Mouse (Mus musculus) embryo, embryonic 11.5 days (tissue): ENCODE measurements around the gene Dmwd.
A peak's percentile ranks its signal among the peaks of the same experiment; 100 is the strongest.

ENCODE experiments used
- DNase-seq: peaks from one replicate; pipeline ENCODE4 v3.0.0-alpha.2; 2012; ENCODE audit warnings: low read depth, low spot score

Gene Dmwd

GRCm38 (mm10) chr7:19075723-19076585, at the start of gene Dmwd:
Dmwd (plus strand) TSS chr7:19076227.
- peak; percentile 97 for DNase-seq

- DNase-seq, result no peak
Observed at GRCm38 (mm10) chr7:19028067-19028466, 48.0 kb upstream of the Dmwd start.

- no peak for DNase-seq
Observed at GRCm38 (mm10) chr7:19029084-19029653, 46.9 kb upstream of the Dmwd start.

GRCm38 (mm10) chr7:19031641-19032040, 44.4 kb upstream of the Dmwd start:
- DNase-seq, result no peak

GRCm38 (mm10) chr7:19044616-19045015, 31.4 kb upstream of the Dmwd start:
- DNase-seq, result no peak

GRCm38 (mm10) chr7:19046286-19047069, 29.5 kb upstream of the Dmwd start:
- DNase-seq, result no peak

- no peak for DNase-seq
Observed at GRCm38 (mm10) chr7:19048006-19048527, 28.0 kb upstream of the Dmwd start.

- DNase-seq, result no peak
Observed at GRCm38 (mm10) chr7:19049252-19049651, 26.8 kb upstream of the Dmwd start.

- DNase-seq, result no peak
Observed at GRCm38 (mm10) chr7:19050172-19050571, 25.9 kb upstream of the Dmwd start.

GRCm38 (mm10) chr7:19051161-19051560, 24.9 kb upstream of the Dmwd start:
- DNase-seq, result no peak

- DNase-seq, result no peak
Observed at GRCm38 (mm10) chr7:19052345-19053135, 23.5 kb upstream of the Dmwd start.

GRCm38 (mm10) chr7:19053136-19053532, 22.9 kb upstream of the Dmwd start:
- no peak for DNase-seq

GRCm38 (mm10) chr7:19054047-19054776, 21.8 kb upstream of the Dmwd start, which contains the start of gene Rsph6a:
Rsph6a (plus strand) TSS chr7:19054690.
- peak; percentile 58 for DNase-seq

GRCm38 (mm10) chr7:19054777-19055076, 21.3 kb upstream of the Dmwd start:
- no peak for DNase-seq

- DNase-seq, result no peak
Observed at GRCm38 (mm10) chr7:19055108-19055507, 20.9 kb upstream of the Dmwd start.

- no peak for DNase-seq
Observed at GRCm38 (mm10) chr7:19057405-19057804, 18.6 kb upstream of the Dmwd start.

- DNase-seq, result no peak
Observed at GRCm38 (mm10) chr7:19065896-19066295, 10.1 kb upstream of the Dmwd start.

GRCm38 (mm10) chr7:19067063-19067462, 9.0 kb upstream of the Dmwd start:
- no peak for DNase-seq

GRCm38 (mm10) chr7:19067935-19068334, 8.1 kb upstream of the Dmwd start:
- no peak for DNase-seq

- peak; percentile 52 for DNase-seq
Observed at GRCm38 (mm10) chr7:19068707-19069106, 7.3 kb upstream of the Dmwd start.

GRCm38 (mm10) chr7:19069500-19069899, 6.5 kb upstream of the Dmwd start:
- DNase-seq, result no peak
